ENCODE assay signal across 10 mouse cellular contexts in the genomic region with DNA sequence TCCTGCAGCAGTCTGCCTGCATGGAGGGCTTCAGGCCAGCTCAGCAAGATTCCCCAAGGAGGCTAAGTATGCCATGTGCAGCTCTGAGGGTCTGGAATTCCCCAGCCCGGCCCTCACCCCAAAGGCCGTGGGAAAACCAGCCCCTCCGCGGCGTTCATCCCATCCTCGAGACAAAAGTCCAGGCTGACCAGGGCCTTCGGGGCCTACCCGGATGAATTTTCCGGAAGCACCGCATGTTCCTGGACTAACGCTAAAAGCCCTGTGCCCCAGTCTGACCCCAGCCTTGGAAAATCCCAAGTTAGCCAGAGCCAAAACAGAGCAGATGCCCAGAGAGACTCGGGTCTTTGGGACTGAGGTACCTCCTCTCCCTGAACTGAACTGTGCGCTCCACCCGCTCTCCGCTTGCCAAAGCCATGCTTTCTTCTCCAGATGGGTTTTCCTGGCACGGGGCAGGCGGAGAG. TPM values are rescaled to one million over a fixed set of nuclear protein-coding genes. Genes with fewer than 3 reads are reported as not detected.
DNase-seq lines count a peak whose midpoint lies in the region; ATAC-seq and TF ChIP-seq lines count a peak whose summit lies in the region.
"Had no signal": no experiment of that assay in that cellular context is flagged by ENCODE, and none has a peak within 500 bp of the region (broad histone marks: within the 10 kb centered on the region; RNA-seq: fewer than 3 reads in every experiment).

No protein-coding gene starts in this region.

- peaks cover 3% of the 10 kb centered on the region; the same call in 1 of the 2 replicates for H3K27me3 ChIP-seq in forebrain, embryonic 10.5 days (ENCODE audit: poor library complexity, severe bottlenecking)
- no peaks in the 10 kb centered on the region for H3K27me3 ChIP-seq in forebrain, embryonic 16.5 days (replicated peaks; ENCODE audit: control insufficient read depth, insufficient read depth, low read length)
- H3K27me3 ChIP-seq in lung, postnatal 0 days (replicated peaks; ENCODE audit: insufficient read depth, low read length) = no peaks in the 10 kb centered on the region
- H3K27me3 ChIP-seq in heart, embryonic 15.5 days = no peaks in the 10 kb centered on the region
- H3K27me3 ChIP-seq: embryonic facial prominence, embryonic 12.5 days; neural tube, embryonic 12.5 days had no signal

- ATAC-seq in forebrain, embryonic 16.5 days = no peak
- no peak for ATAC-seq in lung, postnatal 0 days
- ATAC-seq in heart, embryonic 15.5 days (replicated peaks; ENCODE audit: insufficient number of reproducible peaks, insufficient read depth, low FRiP score, low read depth) = no peak

- H3K4me1 ChIP-seq in forebrain, embryonic 10.5 days = peaks cover 36% of the 10 kb centered on the region
- H3K4me1 ChIP-seq in forebrain, embryonic 16.5 days (replicated peaks; ENCODE audit: control insufficient read depth, insufficient read depth, low read length) = 0 out of 2 replicates have a peak, but pooled peaks cover 4% of the 10 kb centered on the region
- H3K4me1 ChIP-seq in lung, postnatal 0 days (ENCODE audit: insufficient read depth, low read depth, low read length) = peaks cover 9% of the 10 kb centered on the region; the same call in 1 of the 2 replicates
- H3K4me1 ChIP-seq in heart, embryonic 15.5 days (replicated peaks) = peaks cover 91% of the 10 kb centered on the region

- H3K4me2 ChIP-seq in forebrain, embryonic 16.5 days (ENCODE audit: low read length) = no peak overlapping the region
- H3K4me2 ChIP-seq in lung, postnatal 0 days (replicated peaks; ENCODE audit: low read depth, low read length) = no peak overlapping the region
- H3K4me2 ChIP-seq in heart, embryonic 15.5 days = no peak overlapping the region
- H3K4me2 ChIP-seq: embryonic facial prominence, embryonic 12.5 days; neural tube, embryonic 12.5 days had no signal

- 89% methylated on average over 17 of the region's 17 CpGs for WGBS in forebrain, embryonic 10.5 days
- 82% methylated on average over 17 of the region's 17 CpGs for WGBS in forebrain, embryonic 16.5 days
- 76% methylated on average over 17 of the region's 17 CpGs for WGBS in lung, postnatal 0 days
- WGBS in heart, embryonic 15.5 days = 77% methylated on average over 17 of the region's 17 CpGs

- no peak for TF ChIP-seq CTCF in lung, postnatal 0 days (IDR thresholded peaks at IDR 0.05)

- H3K9me3 ChIP-seq in forebrain, embryonic 10.5 days = no peaks in the 10 kb centered on the region
- no peaks in the 10 kb centered on the region for H3K9me3 ChIP-seq in forebrain, embryonic 16.5 days (ENCODE audit: control insufficient read depth, low read length)
- H3K9me3 ChIP-seq in lung, postnatal 0 days (ENCODE audit: low read length) = no peaks in the 10 kb centered on the region
- no peaks in the 10 kb centered on the region for H3K9me3 ChIP-seq in heart, embryonic 15.5 days (replicated peaks)
- H3K9me3 ChIP-seq: embryonic facial prominence, embryonic 12.5 days; neural tube, embryonic 12.5 days had no signal

- H3K4me3 ChIP-seq in forebrain, embryonic 10.5 days = no peak overlapping the region
- H3K4me3 ChIP-seq in forebrain, embryonic 16.5 days (replicated peaks; ENCODE audit: low read length) = no peak overlapping the region
- no peak overlapping the region for H3K4me3 ChIP-seq in lung, postnatal 0 days (ENCODE audit: low read depth, low read length)
- H3K4me3 ChIP-seq in heart, embryonic 15.5 days = no peak overlapping the region
- H3K4me3 ChIP-seq: embryonic facial prominence, embryonic 12.5 days; neural tube, embryonic 12.5 days had no signal

- no peak for DNase-seq in forebrain, embryonic 10.5 days (ENCODE audit: extremely low spot score, low spot score)
- peak; percentile 15 for DNase-seq in lung, postnatal 0 days (ENCODE audit: low spot score)
- no peak for DNase-seq in lung, postnatal 14 days
- DNase-seq in lung, postnatal 36 days = peak; percentile 20
- no peak for DNase-seq in embryo, embryonic 11 days
- no peak for DNase-seq in retina, embryonic 14.5 days (ENCODE audit: low spot score)

- H3K27ac ChIP-seq in forebrain, embryonic 10.5 days = 0 out of 2 replicates have a peak overlapping the region, but pooled peaks have one; percentile 13
- H3K27ac ChIP-seq in forebrain, embryonic 16.5 days (ENCODE audit: low read length) = no peak overlapping the region
- H3K27ac ChIP-seq in lung, postnatal 0 days (ENCODE audit: low read length) = peak overlapping the region; percentile 40; the same call in 1 of the 2 replicates
- peak overlapping the region; percentile 42 for H3K27ac ChIP-seq in heart, embryonic 15.5 days
- H3K27ac ChIP-seq: embryonic facial prominence, embryonic 12.5 days; neural tube, embryonic 12.5 days had no signal

- H3K36me3 ChIP-seq in forebrain, embryonic 10.5 days (replicated peaks) = 0 out of 2 replicates have a peak, but pooled peaks cover 3% of the 10 kb centered on the region
- H3K36me3 ChIP-seq in forebrain, embryonic 16.5 days (ENCODE audit: control insufficient read depth, insufficient read depth) = no peaks in the 10 kb centered on the region
- H3K36me3 ChIP-seq in lung, postnatal 0 days (ENCODE audit: insufficient read depth, low read length) = no peaks in the 10 kb centered on the region
- H3K36me3 ChIP-seq in heart, embryonic 15.5 days = no peaks in the 10 kb centered on the region
- H3K36me3 ChIP-seq: embryonic facial prominence, embryonic 12.5 days had no signal

- H3K9ac ChIP-seq in forebrain, embryonic 16.5 days (replicated peaks; ENCODE audit: low read depth, low read length) = no peak overlapping the region
- no peak overlapping the region for H3K9ac ChIP-seq in lung, postnatal 0 days (replicated peaks; ENCODE audit: low read depth)
- H3K9ac ChIP-seq in heart, embryonic 15.5 days = no peak overlapping the region
- H3K9ac ChIP-seq: embryonic facial prominence, embryonic 12.5 days; neural tube, embryonic 12.5 days had no signal

- TF ChIP-seq EP300 in lung, postnatal 0 days (IDR thresholded peaks at IDR 0.05) = no peak

RNA-seq across cellular contexts. Expression of gene Rasa3, which starts 7.4 kb away (rescaled TPM):
- 24.8 and 27.2 TPM in 2 replicates for polyA plus RNA-seq in forebrain, embryonic 10.5 days (2016; fragmentation: Nextera tagmentation; extraction: Ambion mirVana)
- polyA plus RNA-seq in forebrain, embryonic 16.5 days (2015; fragmentation: Nextera tagmentation; extraction: Ambion mirVana) = 26.8 and 27.1 TPM in 2 replicates
- polyA plus RNA-seq in lung, postnatal 0 days (2015; fragmentation: Nextera tagmentation; extraction: Ambion mirVana) = 28.5 and 28.6 TPM in 2 replicates
- polyA plus RNA-seq in heart, embryonic 15.5 days (2015; fragmentation: Nextera tagmentation; extraction: Ambion mirVana) = 19.0 and 28.5 TPM in 2 replicates

RNA-seq across cellular contexts. Expression of gene Cfap97d2, which starts 35.6 kb away (rescaled TPM):
- 1.4 and 2.0 TPM in 2 replicates for polyA plus RNA-seq in forebrain, embryonic 10.5 days (2016; fragmentation: Nextera tagmentation; extraction: Ambion mirVana)
- 0.81 and 1.3 TPM in 2 replicates for polyA plus RNA-seq in forebrain, embryonic 16.5 days (2015; fragmentation: Nextera tagmentation; extraction: Ambion mirVana)
- polyA plus RNA-seq in lung, postnatal 0 days (2015; fragmentation: Nextera tagmentation; extraction: Ambion mirVana) = 0.81 and 1.1 TPM in 2 replicates
- not detected in 2 replicates for polyA plus RNA-seq in heart, embryonic 15.5 days (2015; fragmentation: Nextera tagmentation; extraction: Ambion mirVana)

Comparison
In these comparisons a context has a peak if more than half of its experiments do, and no peak if none do; other contexts are left out.
1. DNase-seq: peak in lung, postnatal 0 days (single experiment) and lung, postnatal 36 days (single experiment); none in forebrain, embryonic 10.5 days (single experiment), lung, postnatal 14 days (single experiment), embryo, embryonic 11 days (single experiment) and retina, embryonic 14.5 days (single experiment).